Mouse (Mus musculus) stomach, embryonic 16.5 days (tissue): ENCODE measurements around the gene Phf10. TPM values are rescaled to one million over a fixed set of nuclear protein-coding genes. Genes with fewer than 3 reads are reported as not detected.
"Not testable (repeated sequence)": the region's sequence is repeated elsewhere in the genome, so short reads cannot be mapped to it uniquely, and the experiment has no call there.

Source experiments
- ATAC-seq: fragments of 200-750 bp; cut with Nextera tagmentation; 2 replicates; pipeline ENCODE4 v1.8.0; 2017; ENCODE audit warnings: moderate number of reproducible peaks, moderate TSS enrichment; ENCODE audit not compliant: insufficient read depth, low FRiP score
- H3K27ac ChIP-seq: fragments of 300-500 bp; sonication (generic); 2 replicates; pipeline ENCODE4 v1.5.1; 2014; ENCODE audit warnings: low read length
- H3K27me3 ChIP-seq: fragments of 300-500 bp; sonication (generic); 2 replicates; pipeline ENCODE4 v1.6.1; 2014; ENCODE audit warnings: low read length, control low read depth, mixed read lengths; ENCODE audit not compliant: control insufficient read depth, insufficient read depth
- H3K36me3 ChIP-seq: fragments of 300-500 bp; sonication (generic); 2 replicates; pipeline ENCODE4 v1.6.1; 2014; ENCODE audit warnings: low read length; ENCODE audit not compliant: control insufficient read depth, insufficient read depth
- H3K4me1 ChIP-seq: fragments of 300-500 bp; sonication (generic); 2 replicates; pipeline ENCODE4 v1.6.1; 2014; ENCODE audit warnings: low read length, control low read depth, mixed read lengths; ENCODE audit not compliant: control insufficient read depth, insufficient read depth
- H3K4me2 ChIP-seq: fragments of 300-500 bp; sonication (generic); 2 replicates; pipeline ENCODE4 v1.6.1; 2014; ENCODE audit warnings: low read depth, low read length, mixed read lengths
- H3K4me3 ChIP-seq: fragments of 300-500 bp; sonication (generic); replicated peaks from 2 replicates; pipeline ENCODE4 v1.5.1; 2014; ENCODE audit warnings: mild to moderate bottlenecking, low read length
- H3K9ac ChIP-seq: fragments of 300-500 bp; sonication (generic); 2 replicates; pipeline ENCODE4 v1.6.1; 2014; ENCODE audit warnings: low read length
- H3K9me3 ChIP-seq: fragments of 300-500 bp; sonication (generic); replicated peaks from 2 replicates; pipeline ENCODE4 v1.6.1; 2016; ENCODE audit warnings: low read length, control low read depth; ENCODE audit not compliant: control insufficient read depth
- WGBS: fragments of 180-500 bp; shearing (Covaris S2); extraction: QIAGEN DNeasy Blood & Tissue Kit; methylation state at CpG from one replicate; pipeline ENCODE4 v1.1.7; 2014; 5-methylcytosine and 5-hydroxymethylcytosine counted together
- polyA plus RNA-seq: library from polyadenylated mRNA; unstranded; fragments of >200 nt; fragmentation: Nextera tagmentation; extraction: Ambion mirVana; gene quantifications from 2 replicates; pipeline ENCODE4 v1.2.1, GENCODE M21; 2015

The Phf10 gene
- polyA plus RNA-seq, 1 experiment from 2014 or later: 34.4 TPM

GRCm38 (mm10) chr17:14907136-14907535, 53.9 kb downstream of the Phf10 start:
- 0 out of 2 replicates have a peak overlapping the region, but pooled peaks have one; percentile 22 for H3K9ac ChIP-seq
- 61% methylated on average over 12 of the region's 12 CpGs for WGBS
- ATAC-seq: peak; percentile 44; the same call in 1 of the 2 replicates
- H3K4me3 ChIP-seq: no peak overlapping the region
- H3K4me2 ChIP-seq: no peak overlapping the region
- H3K27me3 ChIP-seq: no peaks in the 10 kb centered on the region
- no peaks in the 10 kb centered on the region for H3K9me3 ChIP-seq
- H3K27ac ChIP-seq: no peak overlapping the region
- H3K36me3 ChIP-seq: no peaks in the 10 kb centered on the region
- no peaks in the 10 kb centered on the region for H3K4me1 ChIP-seq

GRCm38 (mm10) chr17:14906611-14907010, 54.5 kb downstream of the Phf10 start:
- WGBS: 23% methylated on average over 1 of the region's 1 CpGs
- no peaks in the 10 kb centered on the region for H3K9me3 ChIP-seq
- H3K36me3 ChIP-seq: no peaks in the 10 kb centered on the region
- ATAC-seq: no peak
- no peaks in the 10 kb centered on the region for H3K27me3 ChIP-seq
- no peak overlapping the region for H3K4me2 ChIP-seq
- H3K4me3 ChIP-seq: no peak overlapping the region
- 0 out of 2 replicates have a peak overlapping the region, but pooled peaks have one; percentile 15 for H3K9ac ChIP-seq
- H3K27ac ChIP-seq: no peak overlapping the region
- H3K4me1 ChIP-seq: no peaks in the 10 kb centered on the region

- H3K4me3 ChIP-seq: no peak overlapping the region
- no peaks in the 10 kb centered on the region for H3K36me3 ChIP-seq
- no peaks in the 10 kb centered on the region for H3K4me1 ChIP-seq
- no peak overlapping the region for H3K9ac ChIP-seq
- 50% methylated on average over 7 of the region's 7 CpGs for WGBS
- ATAC-seq: no peak
- H3K27me3 ChIP-seq: no peaks in the 10 kb centered on the region
- H3K27ac ChIP-seq: no peak overlapping the region
- no peaks in the 10 kb centered on the region for H3K9me3 ChIP-seq
- H3K4me2 ChIP-seq: no peak overlapping the region
Observed at GRCm38 (mm10) chr17:14904637-14905265, 56.3 kb downstream of the Phf10 start.

- no peak overlapping the region for H3K9ac ChIP-seq
- no peaks in the 10 kb centered on the region for H3K9me3 ChIP-seq
- H3K27me3 ChIP-seq: no peaks in the 10 kb centered on the region
- H3K27ac ChIP-seq: no peak overlapping the region
- H3K4me1 ChIP-seq: no peaks in the 10 kb centered on the region
- H3K4me2 ChIP-seq: no peak overlapping the region
- no peak for ATAC-seq
- H3K4me3 ChIP-seq: no peak overlapping the region
- 86% methylated on average over 6 of the region's 6 CpGs for WGBS
- H3K36me3 ChIP-seq: no peaks in the 10 kb centered on the region
Observed at GRCm38 (mm10) chr17:14904206-14904605, 56.9 kb downstream of the Phf10 start.

- H3K9me3 ChIP-seq: no peaks in the 10 kb centered on the region
- 81% methylated on average over 3 of the region's 3 CpGs for WGBS
- H3K27ac ChIP-seq: no peak overlapping the region
- H3K27me3 ChIP-seq: no peaks in the 10 kb centered on the region
- no peaks in the 10 kb centered on the region for H3K36me3 ChIP-seq
- no peak for ATAC-seq
- H3K4me2 ChIP-seq: no peak overlapping the region
- H3K4me1 ChIP-seq: no peaks in the 10 kb centered on the region
- no peak overlapping the region for H3K4me3 ChIP-seq
- no peak overlapping the region for H3K9ac ChIP-seq
Observed at GRCm38 (mm10) chr17:14903212-14903611, 57.9 kb downstream of the Phf10 start.

- ATAC-seq: no peak
- no peaks in the 10 kb centered on the region for H3K9me3 ChIP-seq
- H3K36me3 ChIP-seq: no peaks in the 10 kb centered on the region
- H3K4me3 ChIP-seq: no peak overlapping the region
- no peaks in the 10 kb centered on the region for H3K4me1 ChIP-seq
- no peaks in the 10 kb centered on the region for H3K27me3 ChIP-seq
- no peak overlapping the region for H3K4me2 ChIP-seq
- no peak overlapping the region for H3K27ac ChIP-seq
- WGBS: 67% methylated on average over 1 of the region's 1 CpGs
- no peak overlapping the region for H3K9ac ChIP-seq
Observed at GRCm38 (mm10) chr17:14898972-14899371, 62.1 kb downstream of the Phf10 start.

GRCm38 (mm10) chr17:14895058-14895457, 66.0 kb downstream of the Phf10 start:
- not testable (repeated sequence) for H3K27me3 ChIP-seq, H3K9ac ChIP-seq, H3K4me2 ChIP-seq, H3K9me3 ChIP-seq, ATAC-seq, H3K4me3 ChIP-seq, H3K36me3 ChIP-seq, H3K27ac ChIP-seq, H3K4me1 ChIP-seq

Other genes starting within 250 kb of the Phf10 start
- 6.2 and 6.3 TPM in 2 replicates for gene Wdr27, start 18.1 kb downstream of the Phf10 start, polyA plus RNA-seq
- gene 1600012H06Rik, start 18.1 kb downstream of the Phf10 start, polyA plus RNA-seq: 41.8 and 48.2 TPM in 2 replicates
- 6.4 and 7.6 TPM in 2 replicates for gene 9030025P20Rik, start 17.2 kb upstream of the Phf10 start, polyA plus RNA-seq
- gene Gm3417, start 17.5 kb upstream of the Phf10 start, polyA plus RNA-seq: 0.30 TPM in 1 of 2 replicates, not detected in the other
- 5.6 and 6.9 TPM in 2 replicates for gene Gm3435, start 48.9 kb upstream of the Phf10 start, polyA plus RNA-seq
- gene Ermard, start 79.9 kb upstream of the Phf10 start, polyA plus RNA-seq: 65.3 and 72.4 TPM in 2 replicates
- gene Tcte3, start 80.2 kb upstream of the Phf10 start, polyA plus RNA-seq: 1.2 and 1.4 TPM in 2 replicates
- 3.3 and 3.6 TPM in 2 replicates for gene Gm3448, start 80.3 kb upstream of the Phf10 start, polyA plus RNA-seq